Mouse (Mus musculus) stomach, postnatal 0 days (tissue): ENCODE results near the gene Ogdh.

Experiments used
- CTCF ChIP-seq: IDR thresholded peaks from 2 replicates; pipeline ENCODE4 v1.5.1; 2016; ENCODE audit warnings: antibody characterized with exemption, low read depth, mild to moderate bottlenecking, moderate library complexity
- EP300 ChIP-seq: optimal IDR thresholded peaks from 2 replicates; pipeline ENCODE3; 2016; ENCODE audit warnings: antibody characterized with exemption

GRCm38 (mm10) chr11:6293601-6294000, 2.2 kb downstream of the Ogdh start:
- TF ChIP-seq CTCF (no peak), EP300 (no peak)
